Mouse (Mus musculus) mouse embryonic stem cell (cell line): ENCODE results near the gene Emc8.

Experiments
- in situ Hi-C, 2 experiments: fragments of 300-500 bp; cut with MboI; formaldehyde crosslinking; loops; 1 replicate in 1 of 2; 3 replicates in 1 of 2; pipeline ENCODE4 v1.14.3; 2019 to 2020; ENCODE audit warnings: low sequenced_read_pairs in 2 of 2, low pct_unique_long_range_greater_than_20kb in 1 of 2, mixed read lengths in 1 of 2; ENCODE audit not compliant: unreplicated experiment in 1 of 2

The Emc8 gene

DNA sequence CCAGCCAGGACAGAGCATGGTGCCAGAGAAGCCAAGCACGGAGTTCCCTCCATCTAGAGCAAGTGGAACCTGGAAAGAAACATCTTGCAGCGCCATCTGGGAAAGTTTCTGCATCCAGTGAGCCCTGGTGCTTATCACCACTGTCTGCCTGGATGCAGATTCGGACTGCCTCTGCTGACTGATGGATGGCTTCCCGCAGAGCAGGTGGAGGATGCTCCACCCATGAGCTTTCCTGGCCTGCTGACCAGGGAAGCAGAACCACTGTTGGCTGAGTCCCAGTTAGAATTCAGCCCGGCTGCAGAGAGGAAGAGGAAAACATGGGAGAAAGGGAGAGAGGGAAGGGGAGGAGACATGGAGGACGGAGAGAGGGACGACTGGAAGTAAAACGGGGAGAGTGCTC lies 19.4 kb upstream of the Emc8 start:
- in situ Hi-C loops, result loop anchor here (5.0 to 10.0 kb wide), 2 partner anchors 105 to 107 kb away; no protein-coding TSS in a partner anchor

DNA sequence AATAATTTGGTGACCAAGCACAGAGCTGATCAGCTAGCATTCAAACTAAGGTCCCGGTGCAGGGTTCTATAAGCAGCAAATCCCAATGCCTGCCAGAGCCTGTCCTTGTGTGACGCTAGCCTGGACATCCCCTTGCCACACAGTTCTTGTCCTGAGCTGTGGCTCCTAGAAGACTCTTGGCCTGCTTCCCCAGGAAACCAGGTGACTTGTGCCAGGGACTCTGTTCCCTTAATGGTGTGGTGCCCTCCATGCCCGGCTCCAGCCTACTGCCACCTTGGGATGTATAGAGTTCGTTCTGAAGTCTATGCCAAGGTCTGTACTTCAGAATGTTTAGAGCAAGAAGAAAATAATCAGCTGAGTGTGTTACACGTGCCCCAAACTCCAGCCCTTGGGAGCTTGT lies 18.2 kb upstream of the Emc8 start:
- in situ Hi-C loops, result loop anchor here (5.0 to 10.0 kb wide), 2 partner anchors 106 to 108 kb away; no protein-coding TSS in a partner anchor

DNA sequence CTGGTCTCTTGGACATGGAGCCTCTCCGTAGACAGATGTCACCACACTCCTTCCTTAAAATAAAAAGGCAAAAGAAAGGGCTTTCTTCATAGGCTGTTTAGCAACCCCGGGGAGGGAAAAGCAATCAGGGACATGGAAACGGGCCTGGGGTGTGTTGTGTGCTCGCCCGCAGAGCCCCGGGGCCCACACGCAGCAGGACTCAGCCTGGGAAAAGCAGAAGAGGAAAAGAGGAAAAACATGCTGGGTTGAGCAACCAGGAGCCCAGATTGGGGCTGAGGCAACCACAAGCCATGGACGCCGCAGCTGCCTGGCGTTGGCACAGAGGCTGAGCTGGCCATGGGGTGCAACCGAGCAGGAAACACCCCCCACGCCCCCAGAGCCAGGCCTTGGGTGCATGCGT lies 17.7 kb upstream of the Emc8 start:
- in situ Hi-C loops, result loop anchor here (5.0 to 10.0 kb wide), 2 partner anchors 106 to 109 kb away; no protein-coding TSS in a partner anchor

GRCm38 (mm10) chr8:120685591-120685990 lies 17.2 kb upstream of the Emc8 start:
- in situ Hi-C loops, result loop anchor here (5.0 to 10.0 kb wide), 2 partner anchors 107 to 109 kb away; no protein-coding TSS in a partner anchor

GRCm38 (mm10) chr8:120685097-120685496 lies 16.7 kb upstream of the Emc8 start:
- in situ Hi-C loops, result loop anchor here (5.0 to 10.0 kb wide), 2 partner anchors 107 to 110 kb away; no protein-coding TSS in a partner anchor

DNA sequence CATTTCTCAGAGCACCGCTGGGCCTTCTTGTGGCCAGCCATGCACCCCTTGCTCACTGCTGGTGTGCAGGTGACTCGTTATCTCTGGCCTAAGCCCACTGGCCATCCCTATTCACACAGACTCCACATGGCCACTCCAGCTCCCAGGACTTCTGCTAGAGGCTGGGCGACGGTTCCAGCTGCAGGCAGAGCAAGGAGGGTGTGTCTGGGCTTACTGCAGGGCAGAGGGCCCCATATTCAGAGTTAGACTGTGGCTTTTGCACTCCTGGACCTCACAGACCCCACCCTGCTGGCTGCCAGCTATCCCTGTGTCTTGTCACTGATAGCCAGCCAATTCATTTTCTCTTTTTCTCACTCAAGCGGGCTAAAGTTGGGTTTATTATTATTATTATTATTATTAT lies 15.7 kb upstream of the Emc8 start:
- in situ Hi-C loops, result loop anchor here in 1 of 2 experiments (10.0 kb wide), 1 partner anchor 111 kb away; no protein-coding TSS in a partner anchor

- in situ Hi-C loops, result loop anchor here in 1 of 2 experiments (10.0 kb wide), 1 partner anchor 111 kb away; no protein-coding TSS in a partner anchor
Measured at GRCm38 (mm10) chr8:120683602-120684001, 15.2 kb upstream of the Emc8 start.

GRCm38 (mm10) chr8:120681113-120681512 lies 12.7 kb upstream of the Emc8 start:
- in situ Hi-C loops, result loop anchor here in 1 of 2 experiments (10.0 kb wide), 1 partner anchor 114 kb away; no protein-coding TSS in a partner anchor

- in situ Hi-C loops, result loop anchor here in 1 of 2 experiments (10.0 kb wide), 1 partner anchor 114 kb away; no protein-coding TSS in a partner anchor
Measured at GRCm38 (mm10) chr8:120680405-120680804, 12.0 kb upstream of the Emc8 start.

GRCm38 (mm10) chr8:120679629-120680387 lies 11.4 kb upstream of the Emc8 start:
- in situ Hi-C loops, result loop anchor here in 1 of 2 experiments (10.0 kb wide), 1 partner anchor 115 kb away; no protein-coding TSS in a partner anchor

DNA sequence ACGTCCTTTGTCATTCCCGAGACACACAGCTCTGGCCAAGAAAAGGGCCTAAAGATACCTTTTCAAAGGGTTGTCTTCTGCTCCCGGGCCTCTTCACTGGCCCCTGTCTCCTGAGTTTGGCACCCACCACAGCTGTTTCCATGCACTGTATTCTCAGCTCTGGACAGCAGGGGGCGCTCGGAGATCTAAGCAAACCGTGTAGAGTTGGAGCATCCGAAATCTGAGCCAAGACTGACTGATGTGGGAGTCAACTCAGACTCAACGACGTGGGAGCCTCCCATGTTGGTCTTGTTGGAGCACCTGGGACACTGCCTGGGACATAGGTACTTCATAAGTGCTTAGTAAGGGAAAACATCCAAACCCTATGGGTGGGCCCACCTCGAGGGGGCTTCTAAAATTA lies 10.1 kb upstream of the Emc8 start:
- in situ Hi-C loops, result no loop called here

- in situ Hi-C loops, result no loop called here
Measured at GRCm38 (mm10) chr8:120675718-120676117, 7.3 kb upstream of the Emc8 start.

- in situ Hi-C loops, result no loop called here
Measured at GRCm38 (mm10) chr8:120673298-120673697, 4.9 kb upstream of the Emc8 start.

DNA sequence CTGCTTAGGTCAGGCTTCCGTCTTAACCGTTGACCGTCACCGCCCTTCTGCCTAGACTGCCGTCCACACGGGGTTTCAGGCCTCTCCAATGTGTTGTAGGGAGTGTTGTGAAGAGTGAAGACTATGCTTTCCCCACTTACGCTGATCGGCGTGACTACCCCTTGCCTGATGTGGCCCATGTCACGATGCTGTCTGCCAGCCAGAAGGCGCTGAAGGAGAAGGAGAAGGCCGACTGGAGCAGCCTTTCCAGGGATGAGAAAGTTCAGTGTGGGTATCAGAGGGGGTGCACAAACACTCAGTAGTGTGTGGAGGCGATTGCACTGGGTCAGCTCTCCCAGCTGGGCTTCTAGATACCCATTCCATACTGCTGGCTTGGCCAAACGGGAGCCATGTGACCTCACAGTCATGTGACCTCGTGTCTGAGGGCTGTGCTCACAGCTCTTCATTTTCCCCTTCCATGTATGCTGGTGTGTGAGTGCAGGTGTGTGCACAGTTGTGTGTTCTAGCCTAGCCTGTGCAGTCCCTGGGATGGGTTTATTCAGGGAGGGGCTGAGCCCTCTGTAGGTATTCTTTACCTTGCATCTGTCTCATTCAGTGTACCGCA lies 4.4 kb upstream of the Emc8 start:
- in situ Hi-C loops, result no loop called here

DNA sequence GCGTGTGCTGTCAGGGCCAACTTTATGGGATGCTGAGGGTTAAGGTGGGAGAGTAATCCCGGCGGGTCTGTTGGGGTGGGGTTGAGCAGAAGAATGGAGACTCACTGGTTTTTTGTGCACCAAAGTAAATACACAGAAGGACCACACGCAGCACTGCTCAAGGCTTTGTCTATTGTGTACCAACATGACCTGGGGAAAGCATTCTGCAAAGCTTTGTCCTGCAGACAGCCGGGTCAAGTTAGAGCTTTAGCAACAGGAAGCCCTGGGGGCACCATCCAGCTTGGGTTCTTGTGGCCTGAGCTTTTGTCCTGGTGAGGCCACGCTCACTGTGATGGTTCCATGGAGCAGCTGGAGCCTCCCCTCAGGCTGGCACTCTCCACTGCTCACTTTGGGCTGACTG lies 3.4 kb upstream of the Emc8 start:
- in situ Hi-C loops, result no loop called here

GRCm38 (mm10) chr8:120667561-120668373 lies 606 bp downstream of the Emc8 start, which contains the start of the genes Gm27021 and Cox4i1:
Gm27021 (minus strand) TSS chr8:120668079.
Cox4i1 (plus strand) TSS chr8:120668222.
- in situ Hi-C loops, result no loop called here

DNA sequence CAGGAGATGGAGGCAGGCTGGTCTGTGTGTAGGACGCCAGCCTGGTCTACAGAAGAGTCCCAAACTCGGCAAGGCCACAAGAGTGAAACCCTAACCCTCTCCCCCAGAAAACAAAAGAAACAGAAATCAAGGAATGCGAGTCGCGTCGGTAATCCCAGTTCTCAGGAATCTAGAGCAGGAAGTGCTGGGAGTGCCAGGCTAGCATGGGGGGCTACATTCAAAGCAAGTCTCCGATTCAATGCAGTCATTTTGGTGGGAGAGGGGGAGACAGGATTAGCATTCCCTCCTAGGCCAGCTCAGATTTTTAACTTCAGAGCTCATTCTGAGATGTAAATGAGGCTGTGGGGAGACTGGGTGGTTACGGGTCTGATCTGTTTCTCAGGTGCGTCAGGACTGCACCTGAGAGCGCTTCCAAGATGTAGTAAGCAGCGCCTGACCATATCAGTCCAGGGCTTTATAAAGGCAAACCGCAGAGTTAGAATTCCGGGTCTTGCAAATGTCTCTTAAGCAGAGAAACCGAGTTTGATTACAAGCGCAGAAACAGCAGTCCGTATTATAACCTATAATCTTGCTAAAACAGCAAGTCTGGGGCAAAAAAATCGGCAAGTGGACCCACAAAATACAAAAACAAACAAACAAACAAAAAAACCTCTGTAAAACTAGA lies 1.4 kb downstream of the Emc8 start:
- in situ Hi-C loops, result no loop called here
